Mouse (Mus musculus): Measurements from ENCODE around the gene Trit1. TPM values are rescaled to one million over a fixed set of nuclear protein-coding genes. Genes with fewer than 3 reads are reported as not detected.

Gene Trit1
- total RNA-seq, 1 experiment, result 17.1 TPM

- in situ Hi-C loops (cut with MboI; ENCODE audit: low sequenced_read_pairs in 2 of 2, unreplicated experiment in 2 of 2), result no loop called here
- no peaks in the 10 kb centered on the region for H3K9me3 ChIP-seq (ENCODE audit: control insufficient read depth, insufficient read depth, low read depth, low read length)
- H3K4me1 ChIP-seq (ENCODE audit: control insufficient read depth in 2 of 2, insufficient read depth in 2 of 2, low read length in 2 of 2, poor library complexity in 1 of 2), result peaks cover 9 to 23% of the 10 kb centered on the region in 2 experiments
- DNase-seq (ENCODE audit: low read depth, low spot score), result no peak
- no peaks in the 10 kb centered on the region; the same call in 1 of the 2 replicates for H3K36me3 ChIP-seq (ENCODE audit: control insufficient read depth, insufficient read depth, low read length, poor library complexity, severe bottlenecking)
- no peak overlapping the region for H3K4me3 ChIP-seq (ENCODE audit: insufficient read depth in 1 of 2, low read depth in 1 of 2, low read length in 2 of 2, poor library complexity in 1 of 2, severe bottlenecking in 1 of 2)
- no peak overlapping the region for H3K9ac ChIP-seq (ENCODE audit: insufficient read depth, low read depth, low read length, poor library complexity, severe bottlenecking)
- no peak overlapping the region for H3K27ac ChIP-seq (ENCODE audit: insufficient read depth, low read depth, low read length, poor library complexity, severe bottlenecking)
- no peak for TF ChIP-seq CHD2 (IDR thresholded peaks at IDR 0.05; ENCODE audit: low read depth, low read length)
- TF ChIP-seq ZNF384 (IDR thresholded peaks at IDR 0.05; ENCODE audit: low read depth, low read length), result 0 out of 2 replicates have a peak, but pooled peaks have one; percentile 63
Observed at GRCm38 (mm10) chr4:123013949-123014406, 2.4 kb upstream of the Trit1 start.

- H3K27ac ChIP-seq (ENCODE audit: insufficient read depth, low read depth, low read length, poor library complexity, severe bottlenecking), result no peak overlapping the region
- peaks cover 9 to 23% of the 10 kb centered on the region in 2 experiments for H3K4me1 ChIP-seq (ENCODE audit: control insufficient read depth in 2 of 2, insufficient read depth in 2 of 2, low read length in 2 of 2, poor library complexity in 1 of 2)
Observed at GRCm38 (mm10) chr4:123014501-123015282, 1.7 kb upstream of the Trit1 start.

GRCm38 (mm10) chr4:123021591-123021990 lies 5.2 kb downstream of the Trit1 start:
- TF ChIP-seq CHD2 (IDR thresholded peaks at IDR 0.05; ENCODE audit: low read depth, low read length), result no peak
- no peak for TF ChIP-seq HCFC1 (IDR thresholded peaks at IDR 0.05; ENCODE audit: borderline replicate concordance, insufficient read depth, low read length)
- no peak for TF ChIP-seq ZC3H11A (IDR thresholded peaks at IDR 0.05; ENCODE audit: borderline replicate concordance, low read depth, low read length)

More at GRCm38 (mm10) chr4:123014501-123015282, 1.7 kb upstream of the Trit1 start:
- Histone ChIP-seq H3K36me3 (ENCODE audit: control insufficient read depth, insufficient read depth, low read length, poor library complexity, severe bottlenecking) (no peaks in the 10 kb centered on the region; the same call in 1 of the 2 replicates), H3K9me3 (ENCODE audit: control insufficient read depth, insufficient read depth, low read depth, low read length) (no peaks in the 10 kb centered on the region), H3K4me3 (ENCODE audit: insufficient read depth in 1 of 2, low read depth in 1 of 2, low read length in 2 of 2, poor library complexity in 1 of 2, severe bottlenecking in 1 of 2) (no peak overlapping the region), H3K9ac (ENCODE audit: insufficient read depth, low read depth, low read length, poor library complexity, severe bottlenecking) (no peak overlapping the region)
- no peak for DNase-seq (ENCODE audit: low read depth, low spot score)
- peak; percentile 75; the same call in 1 of the 2 replicates for TF ChIP-seq MAFK (IDR thresholded peaks at IDR 0.05; ENCODE audit: insufficient read depth, low read depth, low read length)
- TF ChIP-seq ZNF384 (IDR thresholded peaks at IDR 0.05; ENCODE audit: low read depth, low read length), result no peak
- in situ Hi-C loops (cut with MboI; ENCODE audit: low sequenced_read_pairs in 2 of 2, unreplicated experiment in 2 of 2), result no loop called here

GRCm38 (mm10) chr4:123022896-123023295 lies 6.5 kb downstream of the Trit1 start:
- no peak for TF ChIP-seq MAFK (IDR thresholded peaks at IDR 0.05; ENCODE audit: insufficient read depth, low read depth, low read length)
- Histone ChIP-seq H3K9me3 (ENCODE audit: control insufficient read depth, insufficient read depth, low read depth, low read length) (no peaks in the 10 kb centered on the region), H3K4me1 (ENCODE audit: control insufficient read depth in 2 of 2, insufficient read depth in 2 of 2, low read length in 2 of 2, poor library complexity in 1 of 2) (peaks cover 0 to 6% of the 10 kb centered on the region in 2 experiments; a peak in 1 of 4 replicates), H3K9ac (ENCODE audit: insufficient read depth, low read depth, low read length, poor library complexity, severe bottlenecking) (no peak overlapping the region), H3K4me3 (ENCODE audit: insufficient read depth in 1 of 2, low read depth in 1 of 2, low read length in 2 of 2, poor library complexity in 1 of 2, severe bottlenecking in 1 of 2) (no peak overlapping the region), H3K27ac (ENCODE audit: insufficient read depth, low read depth, low read length, poor library complexity, severe bottlenecking) (no peak overlapping the region), H3K36me3 (ENCODE audit: control insufficient read depth, insufficient read depth, low read length, poor library complexity, severe bottlenecking) (peaks cover 13% of the 10 kb centered on the region)
- no peak for DNase-seq (ENCODE audit: low read depth, low spot score)
- in situ Hi-C loops (cut with MboI; ENCODE audit: low sequenced_read_pairs in 2 of 2, unreplicated experiment in 2 of 2), result no loop called here

More at GRCm38 (mm10) chr4:123021591-123021990, 5.2 kb downstream of the Trit1 start:
- Histone ChIP-seq H3K9me3 (ENCODE audit: control insufficient read depth, insufficient read depth, low read depth, low read length) (no peaks in the 10 kb centered on the region), H3K4me3 (ENCODE audit: insufficient read depth in 1 of 2, low read depth in 1 of 2, low read length in 2 of 2, poor library complexity in 1 of 2, severe bottlenecking in 1 of 2) (no peak overlapping the region), H3K4me1 (ENCODE audit: control insufficient read depth in 2 of 2, insufficient read depth in 2 of 2, low read length in 2 of 2, poor library complexity in 1 of 2) (peaks cover 5 to 6% of the 10 kb centered on the region in 2 experiments; a peak in 2 of 4 replicates), H3K36me3 (ENCODE audit: control insufficient read depth, insufficient read depth, low read length, poor library complexity, severe bottlenecking) (peaks cover 6% of the 10 kb centered on the region), H3K9ac (ENCODE audit: insufficient read depth, low read depth, low read length, poor library complexity, severe bottlenecking) (no peak overlapping the region), H3K27ac (ENCODE audit: insufficient read depth, low read depth, low read length, poor library complexity, severe bottlenecking) (no peak overlapping the region)
- DNase-seq (ENCODE audit: low read depth, low spot score), result no peak
- in situ Hi-C loops (cut with MboI; ENCODE audit: low sequenced_read_pairs in 2 of 2, unreplicated experiment in 2 of 2), result no loop called here

GRCm38 (mm10) chr4:123025418-123025817 lies 9.0 kb downstream of the Trit1 start:
- in situ Hi-C loops (cut with MboI; ENCODE audit: low sequenced_read_pairs in 2 of 2, unreplicated experiment in 2 of 2), result no loop called here
- TF ChIP-seq MAFK (IDR thresholded peaks at IDR 0.05; ENCODE audit: insufficient read depth, low read depth, low read length) (no peak), ZNF384 (IDR thresholded peaks at IDR 0.05; ENCODE audit: low read depth, low read length) (no peak), HCFC1 (IDR thresholded peaks at IDR 0.05; ENCODE audit: borderline replicate concordance, insufficient read depth, low read length) (no peak), CHD2 (IDR thresholded peaks at IDR 0.05; ENCODE audit: low read depth, low read length) (no peak), ZC3H11A (IDR thresholded peaks at IDR 0.05; ENCODE audit: borderline replicate concordance, low read depth, low read length) (no peak)
- H3K4me1 ChIP-seq (ENCODE audit: control insufficient read depth in 2 of 2, insufficient read depth in 2 of 2, low read length in 2 of 2, poor library complexity in 1 of 2), result peaks cover 0 to 5% of the 10 kb centered on the region in 2 experiments; a peak in 2 of 4 replicates
- no peak for DNase-seq (ENCODE audit: low read depth, low spot score)
- H3K9me3 ChIP-seq (ENCODE audit: control insufficient read depth, insufficient read depth, low read depth, low read length), result no peaks in the 10 kb centered on the region
- no peak overlapping the region for H3K27ac ChIP-seq (ENCODE audit: insufficient read depth, low read depth, low read length, poor library complexity, severe bottlenecking)
- peaks cover 18% of the 10 kb centered on the region for H3K36me3 ChIP-seq (ENCODE audit: control insufficient read depth, insufficient read depth, low read length, poor library complexity, severe bottlenecking)
- no peak overlapping the region for H3K9ac ChIP-seq (ENCODE audit: insufficient read depth, low read depth, low read length, poor library complexity, severe bottlenecking)
- H3K4me3 ChIP-seq (ENCODE audit: insufficient read depth in 1 of 2, low read depth in 1 of 2, low read length in 2 of 2, poor library complexity in 1 of 2, severe bottlenecking in 1 of 2), result no peak overlapping the region

Data from ES-E14 (cell line).